Mouse (Mus musculus): ENCODE data around the gene Mrpl30. TPM values are rescaled to one million over a fixed set of nuclear protein-coding genes. Genes with fewer than 3 reads are reported as not detected.
A peak's percentile ranks its signal among the peaks of the same experiment; 100 is the strongest.

The Mrpl30 gene
- polyA plus RNA-seq, 1 experiment from 2014 or later: 275 TPM

DNA sequence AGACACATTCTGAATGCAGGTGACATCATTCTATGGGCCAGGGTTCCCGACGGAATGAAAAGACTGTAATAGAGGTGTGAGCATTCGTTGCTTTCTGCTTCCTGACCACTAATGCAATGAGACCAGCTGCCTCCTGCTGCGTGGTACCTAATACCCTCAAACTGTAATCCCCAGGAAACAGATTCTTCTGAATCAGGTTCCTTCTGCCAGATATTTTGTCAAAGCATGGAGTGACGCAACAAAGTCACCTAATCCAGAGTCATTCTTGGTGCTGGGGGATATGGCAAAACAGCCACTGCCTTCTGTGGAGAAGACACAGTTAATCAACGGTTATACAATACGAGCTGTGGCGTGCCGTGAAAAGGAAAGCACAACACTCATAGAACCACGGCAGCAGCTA lies 21.6 kb upstream of the Mrpl30 start:
- peaks cover 20% of the 10 kb centered on the region for H3K4me1 ChIP-seq (ENCODE audit: control insufficient read depth, insufficient read depth, low read length)
- no peak for DNase-seq
- no peaks in the 10 kb centered on the region for H3K36me3 ChIP-seq (ENCODE audit: control insufficient read depth, insufficient read depth, low read length)
- no peak overlapping the region for H3K4me3 ChIP-seq (replicated peaks; ENCODE audit: low read depth, low read length)
- no peak overlapping the region for H3K4me2 ChIP-seq (ENCODE audit: low read length)
- no peak overlapping the region for H3K27ac ChIP-seq (replicated peaks; ENCODE audit: low read depth, low read length)
- no peaks in the 10 kb centered on the region for H3K9me3 ChIP-seq (ENCODE audit: control insufficient read depth, low read length)
- H3K27me3 ChIP-seq (ENCODE audit: control insufficient read depth, insufficient read depth, low read length): no peaks in the 10 kb centered on the region
- WGBS: 68% methylated on average over 10 of the region's 10 CpGs
- ATAC-seq (ENCODE audit: low FRiP score, low TSS enrichment): no peak
- no peak overlapping the region for H3K9ac ChIP-seq (replicated peaks; ENCODE audit: low read length)

DNA sequence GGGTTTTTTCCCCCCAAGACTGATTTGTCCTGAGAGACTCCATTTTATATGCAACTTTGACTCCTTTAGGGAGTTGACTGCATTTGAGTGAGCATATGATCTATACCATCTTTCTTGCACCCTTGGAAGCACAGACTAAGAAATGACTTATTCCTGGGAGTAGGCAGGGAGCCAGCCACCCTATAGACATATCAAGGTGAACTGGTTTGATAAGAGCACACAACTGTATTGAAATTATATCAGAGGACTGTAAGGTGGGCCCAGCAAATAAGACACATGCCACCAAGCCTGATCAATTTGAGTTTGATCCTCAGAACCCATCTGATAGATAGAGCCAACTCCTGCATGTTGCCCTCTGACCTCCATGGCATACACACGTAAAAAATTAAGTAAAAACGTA lies 20.9 kb upstream of the Mrpl30 start:
- no peaks in the 10 kb centered on the region for H3K27me3 ChIP-seq (ENCODE audit: control insufficient read depth, insufficient read depth, low read length)
- H3K4me2 ChIP-seq (ENCODE audit: low read length): no peak overlapping the region
- 64% methylated on average over 2 of the region's 2 CpGs for WGBS
- H3K9ac ChIP-seq (replicated peaks; ENCODE audit: low read length): no peak overlapping the region
- no peak overlapping the region for H3K4me3 ChIP-seq (replicated peaks; ENCODE audit: low read depth, low read length)
- no peak for DNase-seq
- H3K36me3 ChIP-seq (ENCODE audit: control insufficient read depth, insufficient read depth, low read length): no peaks in the 10 kb centered on the region
- no peaks in the 10 kb centered on the region for H3K9me3 ChIP-seq (ENCODE audit: control insufficient read depth, low read length)
- no peak overlapping the region for H3K27ac ChIP-seq (replicated peaks; ENCODE audit: low read depth, low read length)
- ATAC-seq (ENCODE audit: low FRiP score, low TSS enrichment): no peak
- H3K4me1 ChIP-seq (ENCODE audit: control insufficient read depth, insufficient read depth, low read length): peaks cover 16% of the 10 kb centered on the region

DNA sequence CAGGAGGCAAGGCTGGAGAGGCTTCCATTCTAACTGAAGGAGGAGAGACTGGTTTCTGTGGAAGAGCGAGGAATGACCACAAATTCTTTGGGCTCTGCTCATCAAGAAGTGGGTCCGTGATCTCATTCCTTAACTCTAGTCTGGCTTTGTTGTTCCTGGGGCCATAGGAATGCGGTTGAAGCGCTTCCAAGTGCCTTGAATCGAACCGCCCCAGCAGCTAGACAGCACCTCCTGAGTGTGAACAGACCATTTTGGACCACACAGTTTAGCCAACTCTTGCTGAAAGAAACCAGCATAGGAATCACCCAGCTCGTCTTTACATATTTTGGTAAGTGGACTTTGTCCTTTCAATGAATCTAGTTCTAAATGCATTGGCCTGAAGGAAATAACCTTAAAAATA lies 18.6 kb upstream of the Mrpl30 start, which contains the start of gene Lipt1:
Gene Lipt1, plus strand, starts transcription at position 35 of the 400 bp plus-strand sequence.
- Histone ChIP-seq H3K4me3 (replicated peaks; ENCODE audit: low read depth, low read length) (peak within 1 kb of the TSS; percentile 51), H3K4me1 (ENCODE audit: control insufficient read depth, insufficient read depth, low read length) (peaks cover 12% of the 10 kb centered on the region), H3K9ac (replicated peaks; ENCODE audit: low read length) (peak within 1 kb of the TSS; percentile 40), H3K36me3 (ENCODE audit: control insufficient read depth, insufficient read depth, low read length) (peaks cover 12% of the 10 kb centered on the region; the same call in 1 of the 2 replicates), H3K27me3 (ENCODE audit: control insufficient read depth, insufficient read depth, low read length) (no peaks in the 10 kb centered on the region), H3K4me2 (ENCODE audit: low read length) (peak within 1 kb of the TSS; percentile 77), H3K27ac (replicated peaks; ENCODE audit: low read depth, low read length) (peak within 1 kb of the TSS; percentile 70), H3K9me3 (ENCODE audit: control insufficient read depth, low read length) (no peaks in the 10 kb centered on the region)
- 8% methylated on average over 7 of the region's 7 CpGs for WGBS
- no peak for DNase-seq
- ATAC-seq (ENCODE audit: low FRiP score, low TSS enrichment): peak; percentile 38; the same call in 1 of the 2 replicates

DNA sequence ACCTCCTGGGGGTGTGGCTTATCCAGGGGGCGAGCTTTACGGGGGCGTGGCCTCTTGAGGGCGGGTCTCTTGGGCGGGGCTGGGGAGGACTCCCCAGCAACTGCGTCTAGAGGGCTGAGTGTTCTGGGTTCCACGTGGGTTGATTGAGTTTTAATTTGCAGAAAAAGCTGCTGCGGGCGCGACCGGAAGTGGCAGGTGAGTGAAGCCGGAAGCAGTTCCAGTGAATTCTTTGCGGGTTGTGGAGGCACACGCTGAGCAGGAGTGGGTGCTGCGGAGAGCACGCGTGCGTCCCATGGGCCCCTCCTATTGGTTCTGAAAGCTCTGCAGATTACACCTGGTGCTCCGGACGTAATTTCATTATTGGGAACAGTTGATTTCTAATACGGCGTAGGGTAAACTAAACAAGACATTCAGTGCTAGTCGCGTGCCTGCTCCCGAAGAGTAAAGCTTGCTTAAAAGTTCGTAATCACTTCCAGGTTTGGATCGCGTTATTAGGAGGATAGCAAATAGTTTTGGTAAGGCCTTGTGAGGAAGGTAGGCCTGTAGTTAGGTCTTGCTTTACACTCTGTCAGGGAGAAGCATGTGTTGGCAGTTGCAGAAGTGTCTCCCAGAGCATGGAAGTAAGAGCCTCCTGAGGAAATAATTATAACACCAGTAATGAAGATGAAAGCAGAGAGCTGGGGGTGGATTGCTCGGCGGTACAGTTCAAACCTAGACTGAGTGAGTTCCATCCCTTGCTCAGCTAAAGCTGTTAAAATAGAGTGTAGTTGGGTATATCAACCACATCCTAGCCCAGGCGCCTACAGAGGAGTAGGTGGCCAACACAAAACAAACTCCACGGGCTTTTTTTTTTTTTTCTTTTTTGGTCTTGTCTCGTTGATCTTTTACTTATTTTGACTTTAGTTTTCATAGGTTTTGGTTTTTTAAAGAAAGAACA lies 17.9 kb upstream of the Mrpl30 start:
- H3K4me3 ChIP-seq (replicated peaks; ENCODE audit: low read depth, low read length): peak overlapping the region; percentile 51
- peaks cover 17% of the 10 kb centered on the region for H3K36me3 ChIP-seq (ENCODE audit: control insufficient read depth, insufficient read depth, low read length)
- DNase-seq: peak; percentile 82
- peak overlapping the region; percentile 40 for H3K9ac ChIP-seq (replicated peaks; ENCODE audit: low read length)
- H3K9me3 ChIP-seq (ENCODE audit: control insufficient read depth, low read length): no peaks in the 10 kb centered on the region
- no peaks in the 10 kb centered on the region for H3K27me3 ChIP-seq (ENCODE audit: control insufficient read depth, insufficient read depth, low read length)
- H3K4me1 ChIP-seq (ENCODE audit: control insufficient read depth, insufficient read depth, low read length): peaks cover 12% of the 10 kb centered on the region
- peak overlapping the region; percentile 70 for H3K27ac ChIP-seq (replicated peaks; ENCODE audit: low read depth, low read length)
- peak overlapping the region; percentile 77 for H3K4me2 ChIP-seq (ENCODE audit: low read length)
- peak; percentile 85 for ATAC-seq (ENCODE audit: low FRiP score, low TSS enrichment)
- 7% methylated on average over 33 of the region's 33 CpGs for WGBS

DNA sequence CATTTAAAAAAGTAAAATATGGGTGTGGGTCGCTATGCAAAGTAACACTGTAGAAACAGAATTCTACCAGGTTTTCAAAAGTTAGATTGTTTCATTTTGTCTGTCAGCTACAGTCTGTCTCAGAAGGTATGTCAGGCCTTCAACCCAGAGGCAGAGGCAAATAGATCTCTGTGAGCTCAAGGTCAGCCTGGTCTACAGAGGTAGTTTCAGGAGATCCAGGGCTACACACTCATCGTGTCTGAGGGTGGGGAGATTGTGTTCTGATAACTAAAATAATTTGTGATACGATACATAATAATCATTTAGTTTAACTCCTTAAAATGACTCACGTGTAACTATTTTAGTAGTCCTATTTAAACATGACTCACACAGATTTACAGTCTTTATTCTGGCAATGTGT lies 17.1 kb upstream of the Mrpl30 start:
- no peaks in the 10 kb centered on the region for H3K27me3 ChIP-seq (ENCODE audit: control insufficient read depth, insufficient read depth, low read length)

DNA sequence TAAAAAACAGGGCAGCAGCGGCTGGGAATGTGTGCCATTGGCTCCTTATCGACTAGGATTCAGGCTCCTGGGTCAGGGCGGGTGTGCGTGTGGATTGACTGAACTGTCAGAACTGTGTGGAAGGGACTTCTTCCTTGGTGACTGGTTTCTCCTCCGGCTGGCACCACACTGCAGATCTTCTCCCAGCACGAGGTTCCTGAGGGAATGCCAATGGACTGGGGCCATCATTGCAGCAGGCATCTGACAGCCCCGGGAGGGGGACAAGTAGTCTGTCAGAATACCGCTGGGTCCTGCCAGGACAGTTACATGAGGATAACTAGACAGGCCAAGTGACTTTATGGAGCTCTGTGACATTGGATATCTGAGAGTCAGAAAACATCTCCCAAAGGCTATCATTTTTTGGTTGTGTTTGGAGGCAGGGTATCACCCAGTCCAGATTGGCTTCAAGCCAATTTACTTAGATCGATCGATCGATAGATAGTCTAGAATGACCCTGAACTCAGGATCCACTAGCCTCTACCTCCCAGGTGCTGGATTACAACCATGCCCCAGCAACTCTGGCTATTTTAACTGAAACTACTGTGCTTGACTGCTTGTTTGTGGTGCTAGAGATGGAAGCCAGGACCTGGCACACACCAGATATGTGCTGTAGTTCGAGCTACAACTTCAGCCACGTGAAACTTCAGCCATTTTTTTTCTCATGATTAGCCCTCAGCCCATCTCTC lies 12.4 kb upstream of the Mrpl30 start:
- DNase-seq: no peak
- H3K36me3 ChIP-seq (ENCODE audit: control insufficient read depth, insufficient read depth, low read length): peaks cover 52% of the 10 kb centered on the region
- H3K9me3 ChIP-seq (ENCODE audit: control insufficient read depth, low read length): no peaks in the 10 kb centered on the region
- H3K4me1 ChIP-seq (ENCODE audit: control insufficient read depth, insufficient read depth, low read length): peaks cover 4% of the 10 kb centered on the region; the same call in 1 of the 2 replicates
- no peaks in the 10 kb centered on the region for H3K27me3 ChIP-seq (ENCODE audit: control insufficient read depth, insufficient read depth, low read length)
- ATAC-seq (ENCODE audit: low FRiP score, low TSS enrichment): no peak
- H3K27ac ChIP-seq (replicated peaks; ENCODE audit: low read depth, low read length): no peak overlapping the region
- H3K9ac ChIP-seq (replicated peaks; ENCODE audit: low read length): no peak overlapping the region
- H3K4me2 ChIP-seq (ENCODE audit: low read length): no peak overlapping the region
- no peak overlapping the region for H3K4me3 ChIP-seq (replicated peaks; ENCODE audit: low read depth, low read length)
- WGBS: 96% methylated on average over 13 of the region's 13 CpGs

More for the DNA sequence above, 17.1 kb upstream of the Mrpl30 start:
- Histone ChIP-seq H3K4me3 (replicated peaks; ENCODE audit: low read depth, low read length) (no peak overlapping the region), H3K9me3 (ENCODE audit: control insufficient read depth, low read length) (no peaks in the 10 kb centered on the region), H3K36me3 (ENCODE audit: control insufficient read depth, insufficient read depth, low read length) (peaks cover 23% of the 10 kb centered on the region), H3K4me1 (ENCODE audit: control insufficient read depth, insufficient read depth, low read length) (peaks cover 12% of the 10 kb centered on the region), H3K9ac (replicated peaks; ENCODE audit: low read length) (no peak overlapping the region), H3K27ac (replicated peaks; ENCODE audit: low read depth, low read length) (no peak overlapping the region), H3K4me2 (ENCODE audit: low read length) (peak overlapping the region; percentile 77)
- no peak for ATAC-seq (ENCODE audit: low FRiP score, low TSS enrichment)
- DNase-seq: no peak
- WGBS: 93% methylated on average over 4 of the region's 4 CpGs

DNA sequence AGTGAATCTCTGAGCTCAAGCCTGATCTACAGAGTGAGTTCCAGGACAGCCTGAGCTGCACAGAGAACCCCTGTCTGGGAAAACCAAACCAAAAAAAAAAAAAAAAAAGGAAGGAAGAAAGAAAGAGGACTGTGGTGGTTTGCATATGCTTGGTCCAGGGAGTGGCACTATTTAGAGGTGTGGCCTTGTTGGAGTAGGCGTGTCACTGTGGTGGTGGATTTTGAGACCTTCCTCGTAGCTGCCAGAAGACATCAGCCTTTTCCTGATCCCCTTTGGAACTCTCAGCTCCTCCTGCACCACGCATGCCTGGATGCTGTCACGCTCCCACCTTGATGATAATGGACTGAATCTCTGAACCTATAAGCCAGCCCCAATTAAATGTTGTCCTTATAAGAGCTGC lies 6.9 kb upstream of the Mrpl30 start:
- peaks cover 42% of the 10 kb centered on the region for H3K36me3 ChIP-seq (ENCODE audit: control insufficient read depth, insufficient read depth, low read length)
- 94% methylated on average over 4 of the region's 4 CpGs for WGBS
- ATAC-seq (ENCODE audit: low FRiP score, low TSS enrichment): no peak
- H3K4me3 ChIP-seq (replicated peaks; ENCODE audit: low read depth, low read length): no peak overlapping the region
- no peak overlapping the region for H3K9ac ChIP-seq (replicated peaks; ENCODE audit: low read length)
- no peak overlapping the region for H3K4me2 ChIP-seq (ENCODE audit: low read length)
- no peak for DNase-seq
- no peaks in the 10 kb centered on the region for H3K4me1 ChIP-seq (ENCODE audit: control insufficient read depth, insufficient read depth, low read length)
- H3K27ac ChIP-seq (replicated peaks; ENCODE audit: low read depth, low read length): no peak overlapping the region
- H3K9me3 ChIP-seq (ENCODE audit: control insufficient read depth, low read length): no peaks in the 10 kb centered on the region
- no peaks in the 10 kb centered on the region for H3K27me3 ChIP-seq (ENCODE audit: control insufficient read depth, insufficient read depth, low read length)

DNA sequence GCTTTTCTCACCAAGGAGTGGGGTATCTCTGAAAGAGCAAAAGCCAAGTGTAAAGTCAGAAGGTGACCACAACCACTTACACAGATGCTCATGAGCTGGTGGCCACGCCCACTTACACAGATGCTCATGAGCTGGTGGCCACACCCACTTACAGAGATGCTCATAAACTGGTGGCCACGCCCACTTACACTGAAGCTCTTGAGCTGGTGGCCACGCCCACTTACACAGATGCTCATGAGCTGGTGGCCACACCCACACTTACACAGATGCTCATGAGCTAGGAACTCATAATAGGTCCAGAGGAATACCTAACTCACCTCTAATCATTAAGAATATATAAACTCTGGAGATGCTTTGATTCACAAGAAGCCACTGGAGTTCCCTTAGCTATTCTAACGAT lies 5.8 kb upstream of the Mrpl30 start:
- H3K4me3 ChIP-seq (replicated peaks; ENCODE audit: low read depth, low read length): no peak overlapping the region
- 77% methylated on average over 4 of the region's 4 CpGs for WGBS
- H3K27me3 ChIP-seq (ENCODE audit: control insufficient read depth, insufficient read depth, low read length): no peaks in the 10 kb centered on the region
- H3K27ac ChIP-seq (replicated peaks; ENCODE audit: low read depth, low read length): no peak overlapping the region
- ATAC-seq (ENCODE audit: low FRiP score, low TSS enrichment): no peak
- DNase-seq: no peak
- peaks cover 3% of the 10 kb centered on the region for H3K4me1 ChIP-seq (ENCODE audit: control insufficient read depth, insufficient read depth, low read length)
- peaks cover 32% of the 10 kb centered on the region; the same call in 1 of the 2 replicates for H3K36me3 ChIP-seq (ENCODE audit: control insufficient read depth, insufficient read depth, low read length)
- H3K4me2 ChIP-seq (ENCODE audit: low read length): no peak overlapping the region
- H3K9ac ChIP-seq (replicated peaks; ENCODE audit: low read length): no peak overlapping the region
- H3K9me3 ChIP-seq (ENCODE audit: control insufficient read depth, low read length): no peaks in the 10 kb centered on the region

Measured in midbrain, embryonic 14.5 days (tissue).